Mouse (Mus musculus) lung, adult 18-20 months (tissue): ENCODE measurements at regions not wholly inside any gene's neighbourhood (a gene's known extent, or its start where the extent isn't known, plus 50 kb on each side); places are given as distances from the start of the nearest gene placed in this dataset.

ENCODE experiments used
- DNase-seq, 2 experiments: peaks; one replicate each; pipeline ENCODE4 v3.0.0; 2022; ENCODE audit warnings: mixed read lengths in 2 of 2

DNA sequence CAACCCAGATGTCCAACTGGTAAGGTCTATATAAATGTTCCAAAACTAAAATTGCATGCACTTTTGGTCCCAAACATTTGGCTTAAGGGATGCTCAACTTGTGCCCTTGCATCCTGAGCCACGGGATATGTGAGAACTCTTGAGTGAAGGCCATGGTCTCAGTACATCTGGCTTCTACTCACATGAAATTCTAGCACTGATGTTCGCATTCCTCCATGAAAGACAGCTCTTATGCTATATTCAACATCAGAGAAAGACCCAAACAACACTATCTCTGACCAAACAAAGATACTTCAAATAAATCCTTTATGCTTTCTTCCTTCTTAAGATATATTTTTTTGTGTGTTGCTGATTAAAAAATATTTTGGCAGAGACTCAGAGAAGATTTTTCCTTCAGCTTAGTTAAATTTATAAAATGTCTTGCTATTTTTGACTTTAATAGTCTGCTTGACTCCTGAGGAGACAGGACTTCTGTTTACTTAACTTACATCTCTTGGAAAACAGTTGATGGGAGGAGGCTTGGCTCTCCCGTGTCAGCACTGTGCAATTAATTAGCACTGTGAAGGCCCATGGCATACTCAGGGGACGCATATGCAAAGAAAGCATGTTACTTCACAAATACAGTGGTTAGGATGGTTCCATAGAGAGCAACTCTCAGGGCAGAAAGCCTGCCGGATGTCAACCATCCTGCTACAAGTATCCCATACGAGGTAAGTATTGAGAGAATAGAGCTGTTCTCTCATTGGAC lies 230.9 kb downstream of the Gm19410 start:
- DNase-seq: no peak

DNA sequence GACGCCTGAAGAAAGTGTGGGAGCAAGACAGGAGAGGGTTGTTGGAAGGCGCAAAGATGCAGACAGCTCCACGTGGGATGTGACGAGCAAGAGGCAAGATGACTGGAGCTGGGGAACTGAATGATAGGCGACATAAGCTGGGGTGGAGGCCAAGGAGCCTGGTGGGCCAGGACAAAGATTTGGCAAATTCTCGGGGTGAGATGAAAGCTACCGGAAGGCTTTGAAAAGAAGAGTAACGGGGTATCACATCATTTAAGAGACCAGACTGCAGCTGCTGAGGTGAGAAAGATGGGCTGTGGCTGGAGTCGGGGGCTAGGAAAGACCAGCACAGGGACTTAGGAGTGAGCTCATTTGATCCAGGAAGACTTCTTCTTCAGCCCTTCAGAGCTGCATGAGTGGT lies 234.0 kb downstream of the Gm19410 start:
- DNase-seq: no peak

DNA sequence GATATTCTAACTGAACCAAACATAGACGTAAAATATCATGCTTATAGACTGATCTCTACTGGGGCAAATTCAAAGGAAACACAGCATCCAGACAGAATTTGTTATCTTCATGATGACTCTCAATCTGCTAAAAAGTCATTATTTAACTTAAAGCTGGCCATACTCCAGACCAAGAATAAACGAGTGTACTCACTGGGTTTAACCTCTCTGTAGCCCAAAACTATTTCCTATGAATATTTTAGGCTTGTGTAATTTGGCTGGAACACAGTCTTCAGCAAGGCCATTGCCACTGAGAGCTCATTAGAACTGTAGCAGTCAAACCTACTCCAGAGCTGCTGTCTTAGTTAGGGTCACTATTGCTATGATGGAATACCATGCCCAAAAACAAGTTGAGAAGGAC lies 238.8 kb downstream of the Gm19410 start:
- no peak for DNase-seq

DNA sequence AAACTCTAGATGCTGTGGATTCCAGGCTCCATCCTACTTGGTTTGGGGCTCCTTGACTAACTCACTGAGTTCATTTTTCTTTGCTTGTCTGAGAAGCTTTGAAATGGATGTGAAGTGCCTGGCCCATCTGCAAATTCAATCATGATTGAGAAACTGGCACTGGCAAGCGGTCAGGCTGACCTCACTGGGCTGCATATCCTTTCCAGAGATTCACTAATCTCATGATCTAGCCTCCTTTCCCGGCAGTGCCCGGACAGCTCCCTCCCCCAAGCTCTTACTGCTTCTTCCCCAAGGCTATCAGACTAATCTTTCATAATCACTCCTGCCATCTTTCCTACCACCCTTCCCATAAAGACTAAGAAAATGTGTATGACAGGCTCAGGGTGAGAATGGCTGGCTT lies 239.9 kb downstream of the Gm19410 start:
- peak in 1 of 2 experiments; percentile 9 for DNase-seq

DNA sequence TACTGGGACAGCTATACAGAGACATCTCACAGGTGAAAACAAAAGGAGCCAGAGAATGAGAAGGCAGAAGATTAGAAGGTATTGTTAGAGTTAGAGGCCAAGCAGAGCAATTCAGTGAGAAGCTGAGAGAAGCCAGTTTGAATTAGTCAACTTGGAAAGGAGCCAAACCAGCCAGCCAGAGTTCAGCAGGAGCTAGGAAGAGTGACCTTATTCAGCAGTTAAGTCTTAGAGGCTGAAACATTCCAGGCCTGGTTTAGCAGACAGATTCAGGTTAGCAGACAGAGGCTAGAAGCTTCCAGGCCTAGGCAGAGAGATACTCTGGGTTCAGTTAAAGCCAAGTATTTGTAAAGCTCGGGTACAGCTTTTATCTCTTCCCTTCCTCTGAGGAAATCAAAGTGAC lies 242.1 kb downstream of the Gm19410 start:
- DNase-seq: no peak

DNA sequence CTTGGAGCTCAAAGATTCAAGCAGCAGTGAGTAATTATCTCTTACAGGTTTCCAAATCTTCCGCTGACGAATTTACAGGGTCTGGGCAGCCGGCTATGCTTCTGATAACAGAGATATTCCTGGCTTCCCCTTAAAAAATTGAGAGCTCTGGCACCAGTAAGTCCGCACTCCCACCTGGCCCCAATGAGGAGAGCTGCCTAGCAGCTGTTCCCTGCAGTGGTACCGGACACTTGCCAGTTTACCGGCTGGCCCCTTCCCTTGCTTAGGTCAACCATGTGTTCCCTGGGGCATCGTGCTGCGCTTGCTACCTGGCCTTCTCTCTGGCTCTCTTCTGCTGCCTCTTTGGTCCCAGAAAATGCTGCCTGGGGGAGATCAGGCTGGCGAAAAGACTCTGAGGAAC lies 244.0 kb downstream of the Gm19410 start:
- no peak for DNase-seq

DNA sequence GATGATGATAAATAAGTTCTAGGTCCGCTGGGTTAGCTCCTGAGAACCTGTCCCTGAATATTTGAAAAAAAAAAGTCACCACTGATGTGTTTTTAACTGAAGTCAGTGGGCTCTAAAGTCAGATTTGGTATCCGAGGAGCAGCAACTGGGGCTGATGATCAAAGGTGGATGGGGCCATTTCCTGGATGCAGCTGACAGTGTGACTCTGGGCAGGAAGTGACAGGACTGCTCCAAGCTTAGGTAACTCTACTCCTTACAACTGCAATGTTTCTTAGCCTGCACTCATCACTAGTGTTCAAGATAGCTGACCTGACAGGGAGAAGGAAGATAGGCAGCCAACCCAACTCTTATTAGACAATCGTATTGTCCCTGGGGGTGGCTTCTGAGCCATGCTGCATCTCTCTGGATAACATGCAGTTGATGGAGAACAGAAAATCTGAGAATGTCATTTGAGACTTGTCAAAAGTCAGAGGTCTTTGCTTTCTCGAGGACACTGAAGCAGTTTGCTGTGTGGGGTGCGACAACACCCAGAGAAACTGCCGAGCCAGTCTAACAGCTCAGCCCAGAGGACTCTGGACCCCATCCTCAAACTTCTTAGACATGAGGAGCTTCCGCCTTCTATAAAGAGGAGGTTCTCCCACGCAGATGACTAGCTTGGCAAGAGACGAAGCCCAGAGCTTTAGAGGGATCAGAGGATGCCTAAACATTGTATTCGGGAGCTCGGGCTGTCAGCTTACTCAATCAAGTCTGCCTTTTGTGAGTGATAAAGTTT lies 245.0 kb downstream of the Gm19410 start:
- DNase-seq: no peak

DNA sequence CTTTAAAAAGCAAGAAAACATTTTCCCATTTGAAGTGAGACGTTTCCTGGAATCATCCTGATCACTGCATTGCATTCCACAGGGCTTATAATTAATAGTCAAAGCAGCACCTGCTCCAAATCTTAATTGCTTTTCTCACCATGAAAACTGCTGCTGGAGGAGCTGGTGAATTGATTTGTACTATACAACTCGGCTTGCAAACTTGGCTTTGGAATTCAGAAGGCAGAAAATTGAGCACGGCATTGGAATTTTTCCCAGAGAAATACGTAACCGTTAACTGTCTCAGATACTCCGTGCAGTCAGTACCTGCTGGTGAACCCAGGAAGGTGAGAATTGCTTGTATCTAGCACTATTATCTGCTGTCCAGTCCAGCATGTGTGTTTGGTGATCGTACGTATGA lies 249.3 kb downstream of the Gm19410 start:
- DNase-seq: no peak

DNA sequence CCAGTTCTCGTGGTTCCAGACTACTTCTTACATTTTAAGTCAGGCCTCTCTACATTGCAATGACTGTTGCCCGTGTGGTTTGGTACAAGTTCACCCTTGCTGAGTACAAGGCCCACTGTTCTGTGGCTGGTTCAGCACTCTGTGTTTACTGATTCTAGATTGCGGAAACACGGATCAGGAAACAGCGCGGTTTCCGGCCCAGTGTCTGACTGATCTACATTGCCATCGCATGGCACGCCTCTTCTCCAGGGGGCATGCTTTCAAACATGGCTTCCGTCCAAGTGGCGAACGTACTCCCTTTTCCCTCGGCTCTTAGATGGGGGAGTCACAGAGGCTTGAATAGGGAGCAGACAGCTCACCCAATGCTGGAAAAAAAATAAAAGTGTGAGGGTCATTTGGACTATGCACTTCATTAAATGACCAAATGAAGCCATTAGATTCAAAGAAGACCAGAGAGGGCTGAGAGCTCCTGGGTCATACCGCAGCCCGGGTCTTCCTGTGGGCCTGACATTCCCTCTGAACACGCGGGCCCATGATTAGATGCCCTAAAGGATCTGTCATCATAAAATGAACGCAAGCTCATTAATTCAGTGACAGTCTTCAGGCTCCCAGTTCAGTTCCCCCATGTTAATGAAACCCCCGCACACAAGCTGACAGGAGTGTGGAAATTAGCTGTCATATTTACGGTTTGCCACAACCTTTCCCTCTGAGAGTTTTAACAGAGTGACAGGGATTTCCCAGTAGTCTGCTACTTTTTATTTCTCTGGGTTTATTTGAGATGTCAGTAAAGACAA lies 250.9 kb downstream of the Gm19410 start:
- DNase-seq: peak; percentile 28 to 51

DNA sequence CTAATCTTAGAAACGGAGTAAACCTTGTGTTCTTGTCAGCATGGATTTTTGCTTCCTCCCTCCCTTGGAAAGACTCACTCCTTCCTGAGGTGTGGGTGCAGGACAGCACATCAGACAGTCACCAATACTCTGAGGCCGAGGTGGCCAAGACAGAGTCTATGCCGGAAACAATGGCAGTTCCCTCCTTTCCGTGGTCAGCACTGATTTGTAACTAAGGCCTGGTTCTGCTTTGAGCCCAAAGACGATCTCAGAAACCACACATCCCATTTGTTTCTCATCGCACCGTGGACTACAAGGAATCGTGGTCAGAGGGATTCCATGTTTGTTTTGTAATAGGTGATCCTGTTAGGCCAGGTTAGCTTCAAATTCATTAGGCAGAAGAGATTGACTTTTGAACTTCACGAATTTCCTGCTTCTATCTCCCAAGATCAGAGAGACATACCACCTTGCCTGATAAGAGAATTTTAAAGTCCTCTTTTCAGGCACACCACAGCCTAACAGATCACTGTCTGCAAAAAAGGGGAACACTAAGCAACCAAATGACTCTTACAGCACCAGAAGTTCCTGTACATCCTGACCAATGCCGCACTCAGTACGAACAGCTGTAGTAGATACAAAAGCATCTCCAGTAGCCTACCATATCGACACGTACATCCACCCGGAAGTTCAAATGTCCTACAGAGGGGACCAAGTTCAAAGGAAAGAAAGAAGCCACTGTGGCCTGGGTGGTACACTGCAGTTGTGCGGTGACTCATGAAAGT lies 253.6 kb downstream of the Gm19410 start:
- no peak for DNase-seq

DNA sequence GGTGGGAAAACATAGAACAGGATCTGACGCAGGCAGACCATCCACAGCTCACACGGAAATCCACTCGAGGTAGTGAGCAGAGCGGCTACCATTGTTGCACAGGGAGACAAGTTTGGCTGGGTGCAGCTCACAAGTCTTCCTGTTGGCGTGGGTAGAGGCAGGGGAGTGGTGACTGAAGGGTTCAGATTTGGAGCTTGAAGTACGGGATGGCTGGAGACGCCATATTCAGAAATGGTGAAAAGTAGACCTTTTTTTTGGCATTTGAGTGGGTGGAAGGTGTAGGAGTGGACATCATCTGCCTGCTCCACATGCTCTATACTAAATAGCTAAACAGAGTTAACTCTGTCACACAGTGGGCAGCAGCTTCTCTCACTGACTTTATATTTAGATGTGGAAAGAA lies 254.3 kb downstream of the Gm19410 start:
- DNase-seq: no peak

DNA sequence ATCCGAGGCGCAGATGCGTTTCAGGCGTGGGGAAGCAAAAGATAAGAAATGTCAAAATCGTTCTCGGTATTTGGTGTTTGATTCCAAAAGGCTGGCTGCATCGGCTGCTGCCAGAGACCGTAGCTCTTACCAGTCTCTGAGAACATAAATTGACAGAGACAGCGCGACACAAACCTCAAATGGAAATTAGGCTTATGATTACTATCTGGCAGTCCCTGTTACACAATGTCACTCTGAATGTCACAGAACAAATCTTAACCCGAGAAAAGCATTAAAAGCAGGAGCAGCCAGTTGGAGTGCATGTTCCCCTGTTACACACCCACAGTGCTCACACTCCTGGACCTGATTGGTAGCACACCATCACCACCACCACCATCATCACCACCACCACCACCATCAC lies 262.0 kb downstream of the Gm19410 start:
- no peak for DNase-seq

DNA sequence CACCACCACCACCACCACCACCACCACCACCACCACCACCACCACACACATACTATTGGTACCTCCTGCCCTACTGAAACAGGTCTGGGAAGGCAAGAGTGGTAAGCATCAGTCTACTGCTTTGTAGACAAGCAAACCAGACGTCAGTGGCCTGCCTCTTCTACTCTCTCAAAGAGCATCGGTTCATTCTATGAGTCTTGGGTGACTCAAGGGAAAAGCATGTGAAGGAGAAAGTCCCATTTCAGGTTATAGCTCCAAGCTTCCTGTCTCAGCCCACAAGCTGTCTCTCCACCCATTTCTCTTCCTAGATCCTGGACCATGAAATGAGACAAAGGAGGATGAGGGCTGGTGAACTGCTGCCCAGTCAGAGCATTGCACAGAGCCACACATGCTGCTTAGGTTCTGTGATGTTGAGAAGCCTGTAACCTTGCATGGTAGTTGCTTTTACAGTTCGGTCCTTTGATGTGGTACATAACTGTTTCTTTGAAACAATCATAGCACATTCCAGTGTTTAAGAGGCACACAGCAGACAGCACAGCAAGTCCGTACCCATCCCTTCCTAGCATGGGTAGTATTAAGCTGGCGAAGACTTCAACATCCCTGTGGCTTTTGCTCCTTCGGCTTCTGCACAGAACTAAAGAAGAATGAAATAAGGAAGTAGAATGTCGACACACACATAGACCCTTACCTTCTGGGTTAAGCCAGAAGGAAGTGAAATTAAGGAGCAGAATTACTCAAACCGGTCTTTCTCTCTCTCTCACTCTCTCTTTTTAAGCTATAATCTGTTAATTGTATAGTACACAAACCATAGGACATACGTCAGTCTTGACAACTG lies 262.7 kb downstream of the Gm19410 start:
- DNase-seq: no peak

DNA sequence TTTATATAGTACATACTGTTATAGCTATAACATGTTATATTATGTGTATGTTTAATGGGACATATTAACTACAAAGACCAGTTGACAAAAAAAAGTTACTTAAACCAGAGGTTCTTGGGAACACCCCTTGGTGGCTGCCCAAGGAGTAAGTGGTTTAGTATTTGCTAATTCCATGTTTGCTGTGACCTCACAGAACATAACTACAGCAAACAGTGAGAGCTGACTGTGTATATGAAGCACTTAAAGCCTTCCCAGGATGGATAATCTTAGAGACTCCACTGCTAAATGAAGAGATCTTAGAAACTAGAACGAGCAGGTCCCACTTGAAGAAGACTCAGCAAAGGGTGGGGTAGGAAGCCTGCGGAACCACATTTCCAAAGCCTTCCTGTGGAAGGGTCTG lies 263.9 kb downstream of the Gm19410 start:
- no peak for DNase-seq

DNA sequence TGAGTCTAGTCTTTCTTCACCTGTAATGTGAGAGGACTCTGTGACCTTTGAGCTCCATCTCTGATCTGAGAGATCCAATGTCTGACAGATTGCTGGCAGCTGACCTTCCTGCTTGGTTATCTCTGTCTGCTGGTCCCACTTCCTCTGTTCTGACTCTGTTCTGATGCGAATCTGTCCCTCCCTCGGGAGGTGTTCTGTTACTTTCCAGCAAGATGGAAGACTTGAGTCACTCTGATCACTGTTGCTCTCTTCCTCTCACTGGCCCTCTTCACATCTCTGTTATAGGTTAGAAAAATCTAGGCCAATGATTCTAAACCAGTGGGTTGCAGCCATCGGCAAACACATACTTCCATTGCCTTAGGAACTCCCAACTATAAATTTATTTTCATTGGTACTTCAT lies 264.6 kb downstream of the Gm19410 start:
- DNase-seq: no peak

DNA sequence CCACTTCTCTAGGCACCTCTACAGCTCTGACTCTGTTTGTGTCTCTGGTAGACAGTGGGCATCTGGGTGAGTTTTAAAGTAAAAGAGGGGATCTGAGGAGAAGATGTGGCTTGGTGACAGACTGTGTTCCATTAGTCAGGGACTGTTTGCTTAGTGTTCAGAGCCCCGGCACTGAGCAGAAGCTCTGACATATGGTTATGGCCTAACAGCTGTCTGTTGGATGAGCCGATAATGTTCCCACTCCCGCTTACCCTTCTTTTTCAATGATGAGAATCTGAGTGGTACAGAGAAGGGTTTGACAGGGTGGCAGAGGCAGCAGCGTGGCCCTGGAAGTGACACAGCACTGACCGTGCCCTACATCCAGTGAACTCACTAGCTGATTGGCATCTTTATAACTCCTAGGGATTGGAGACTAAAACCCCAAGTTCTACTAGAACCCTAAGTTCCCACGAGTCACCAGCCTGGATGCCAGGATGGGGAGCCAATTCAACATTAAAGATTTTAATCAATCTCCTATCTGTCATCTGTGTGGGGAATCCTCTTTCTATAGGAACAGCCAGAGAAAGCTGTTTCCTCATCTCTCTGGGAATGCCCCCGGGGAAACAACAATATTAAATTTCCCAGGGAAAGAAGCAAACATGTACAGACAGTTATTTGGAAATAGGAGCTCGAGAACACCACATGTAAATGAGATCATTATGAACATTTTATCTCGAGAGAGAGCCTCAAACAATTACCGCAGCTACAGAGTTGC lies 266.6 kb downstream of the Gm19410 start:
- DNase-seq: no peak

DNA sequence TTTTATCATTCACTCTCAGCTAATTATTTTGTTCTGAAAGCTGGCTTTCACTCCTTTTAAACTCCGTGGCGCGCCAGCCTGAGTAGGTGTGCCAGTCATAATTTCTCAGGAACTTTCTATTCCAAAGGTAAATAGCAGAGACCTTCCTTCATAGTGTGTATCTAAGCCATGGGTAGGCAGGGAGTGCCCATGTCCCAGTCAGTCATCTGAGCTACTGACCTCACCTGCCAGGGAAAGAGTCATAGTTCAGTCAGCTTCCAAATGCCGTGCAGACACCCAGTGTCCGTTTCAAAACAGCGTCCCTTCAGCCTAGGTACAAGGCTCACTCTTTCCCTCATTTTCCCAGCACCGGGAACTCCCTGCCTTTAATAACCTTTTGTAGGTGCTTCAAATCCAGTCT lies 269.7 kb downstream of the Gm19410 start:
- no peak for DNase-seq

DNA sequence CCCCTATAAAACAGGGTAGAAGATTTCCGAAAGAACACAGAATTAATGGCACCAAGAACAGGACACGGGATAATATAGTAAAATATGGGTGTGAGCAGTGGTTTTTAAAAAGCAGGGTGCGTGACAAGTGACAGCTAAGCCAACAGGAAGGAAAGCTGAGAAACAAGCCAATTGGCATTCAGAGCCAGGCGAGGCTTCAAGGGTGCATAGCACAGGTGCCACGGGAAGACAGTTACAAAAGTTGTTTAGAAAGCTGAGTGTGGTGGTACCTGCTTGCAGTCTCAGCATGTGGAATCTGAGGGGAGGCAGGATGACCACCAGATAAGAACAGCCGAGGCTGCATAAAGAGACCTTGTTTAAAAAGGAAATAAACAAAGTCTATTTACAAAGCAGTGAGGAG lies 270.7 kb downstream of the Gm19410 start:
- DNase-seq: no peak

DNA sequence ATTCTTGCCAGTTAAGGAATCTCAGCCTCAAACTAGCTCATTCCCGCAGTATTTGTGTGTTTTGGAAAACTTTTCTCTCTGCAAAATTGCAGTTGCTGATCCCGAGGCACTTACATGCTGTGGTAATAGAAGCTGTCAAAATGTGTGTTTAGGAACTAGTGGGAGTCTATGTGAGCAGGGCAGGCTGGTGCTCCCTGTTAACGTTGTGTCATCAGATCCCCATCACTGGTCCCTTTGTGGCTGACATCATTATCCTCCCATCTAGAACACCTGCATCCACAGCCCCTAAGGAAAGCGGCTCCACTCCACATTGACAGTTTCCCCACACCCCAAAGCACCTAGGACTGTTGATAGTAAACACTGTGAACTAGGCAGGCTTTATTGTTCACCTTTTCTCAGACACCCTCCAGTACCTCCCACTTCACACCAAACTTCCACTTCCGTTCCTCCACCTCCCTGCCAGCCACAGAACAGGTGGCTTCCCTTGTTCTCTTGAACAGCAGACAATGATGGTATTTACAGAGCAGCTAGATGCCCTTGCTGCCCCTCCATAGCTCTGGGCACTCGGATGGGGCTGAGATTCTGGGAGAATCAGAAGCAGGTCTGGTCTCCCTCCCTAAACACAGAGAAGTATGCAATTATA lies 275.8 kb downstream of the Gm19410 start:
- no peak for DNase-seq

DNA sequence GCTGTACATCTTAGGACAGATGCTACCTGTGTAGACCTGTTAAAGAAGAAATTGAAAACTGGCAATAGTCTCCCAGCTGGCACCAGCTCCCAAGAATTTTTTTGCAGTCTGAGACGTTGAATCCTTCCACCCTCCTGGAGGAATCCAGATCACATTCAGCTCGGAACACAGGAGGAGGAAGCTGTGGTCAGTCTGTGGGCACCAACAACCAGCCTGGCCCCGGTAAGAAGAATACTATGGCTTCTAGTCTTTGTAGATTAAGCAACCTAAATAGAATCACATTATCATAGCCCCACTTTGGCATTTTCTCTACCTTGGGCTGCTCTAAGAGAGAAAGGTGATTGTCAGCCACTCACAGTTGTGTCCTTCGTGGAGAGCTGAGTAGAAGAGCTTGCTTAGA lies 277.0 kb downstream of the Gm19410 start:
- no peak for DNase-seq
